Mouse (Mus musculus): ENCODE results near the gene Acap1.

DNA sequence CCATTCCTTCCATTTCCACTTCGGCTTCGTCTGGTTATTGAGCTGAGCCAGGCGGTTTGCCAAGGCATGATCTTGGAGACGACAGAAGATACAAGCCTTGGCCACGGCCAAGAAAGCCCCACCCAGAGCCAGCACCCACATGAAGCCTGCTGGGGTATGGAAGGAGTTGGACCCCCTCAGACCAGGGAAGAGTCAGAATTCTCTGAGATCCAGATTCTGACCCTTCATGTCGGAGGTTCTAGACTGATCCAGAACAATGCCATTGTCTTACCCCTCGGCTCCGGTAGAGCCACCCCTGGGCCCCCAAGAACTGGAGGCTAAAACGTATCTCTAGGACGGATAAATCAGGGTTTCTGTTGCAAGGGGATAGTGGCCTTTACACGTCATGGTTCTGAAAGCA, 17.5 kb downstream of the Acap1 start, which contains the start of gene Tmem95:
- TF ChIP-seq CTCF (IDR thresholded peaks at IDR 0.05; ENCODE audit: extremely low read depth, insufficient read length, insufficient replicate concordance, low read depth, low read length) (no peak), POLR2A (IDR thresholded peaks at IDR 0.05; ENCODE audit: low read depth, low read length) (no peak)
